Mouse (Mus musculus) liver, embryonic 11.5 days (tissue): ENCODE measurements around the gene Slc16a14. TPM values are rescaled to one million over a fixed set of nuclear protein-coding genes. Genes with fewer than 3 reads are reported as not detected.
"Not testable (repeated sequence)": the region's sequence is repeated elsewhere in the genome, so short reads cannot be mapped to it uniquely, and the experiment has no call there.

Experiments used
- ATAC-seq: fragments of 200-750 bp; cut with Nextera tagmentation; replicated peaks from 2 replicates; pipeline ENCODE4 v1.8.0; 2017; ENCODE audit warnings: moderate number of reproducible peaks, mild to moderate bottlenecking, moderate TSS enrichment, moderate library complexity; ENCODE audit not compliant: low FRiP score
- DNase-seq: peaks from one replicate; pipeline ENCODE4 v3.0.0-alpha.2; 2017; ENCODE audit warnings: low spot score
- H3K27ac ChIP-seq: fragments of 300-500 bp; sonication (generic); 2 replicates; pipeline ENCODE4 v1.5.1; 2014; ENCODE audit warnings: mild to moderate bottlenecking, low read depth, low read length, control low read depth
- H3K27me3 ChIP-seq: fragments of 300-500 bp; sonication (generic); replicated peaks from 2 replicates; pipeline ENCODE4 v1.6.1; 2014; ENCODE audit warnings: low read length, mixed read lengths; ENCODE audit not compliant: control insufficient read depth, insufficient read depth
- H3K36me3 ChIP-seq: fragments of 300-500 bp; sonication (generic); 2 replicates; pipeline ENCODE4 v1.6.1; 2014; ENCODE audit warnings: mild to moderate bottlenecking, low read length, moderate library complexity, mixed read lengths; ENCODE audit not compliant: control insufficient read depth, insufficient read depth
- H3K4me1 ChIP-seq: fragments of 300-500 bp; sonication (generic); replicated peaks from 2 replicates; pipeline ENCODE4 v1.6.1; 2014; ENCODE audit warnings: low read length, mixed read lengths; ENCODE audit not compliant: control insufficient read depth, insufficient read depth
- H3K4me2 ChIP-seq: fragments of 300-500 bp; sonication (generic); 2 replicates; pipeline ENCODE4 v1.6.1; 2014; ENCODE audit warnings: mild to moderate bottlenecking, control low read depth, moderate library complexity
- H3K4me3 ChIP-seq: fragments of 300-500 bp; sonication (generic); 2 replicates; pipeline ENCODE4 v1.5.1; 2014; ENCODE audit warnings: low read depth, low read length, control low read depth
- H3K9ac ChIP-seq: fragments of 300-500 bp; sonication (generic); 2 replicates; pipeline ENCODE4 v1.6.1; 2014; ENCODE audit warnings: low read depth, low read length, control low read depth
- H3K9me3 ChIP-seq: fragments of 300-500 bp; sonication (generic); 2 replicates; pipeline ENCODE4 v1.6.1; 2016; ENCODE audit warnings: low read length, inconsistent platforms, mixed read lengths; ENCODE audit not compliant: control insufficient read depth
- WGBS: fragments of 180-500 bp; shearing (Covaris S2); extraction: QIAGEN DNeasy Blood & Tissue Kit; methylation state at CpG from one replicate; pipeline ENCODE4 v1.1.7; 2014; 5-methylcytosine and 5-hydroxymethylcytosine counted together
- polyA plus RNA-seq: library from polyadenylated mRNA; unstranded; fragments of >200 nt; fragmentation: Nextera tagmentation; extraction: Ambion mirVana; gene quantifications from 2 replicates; pipeline ENCODE4 v1.2.1, GENCODE M21; 2014

Slc16a14 gene
- polyA plus RNA-seq: 0.08 TPM in 1 of 2 replicates, not detected in the other

DNA sequence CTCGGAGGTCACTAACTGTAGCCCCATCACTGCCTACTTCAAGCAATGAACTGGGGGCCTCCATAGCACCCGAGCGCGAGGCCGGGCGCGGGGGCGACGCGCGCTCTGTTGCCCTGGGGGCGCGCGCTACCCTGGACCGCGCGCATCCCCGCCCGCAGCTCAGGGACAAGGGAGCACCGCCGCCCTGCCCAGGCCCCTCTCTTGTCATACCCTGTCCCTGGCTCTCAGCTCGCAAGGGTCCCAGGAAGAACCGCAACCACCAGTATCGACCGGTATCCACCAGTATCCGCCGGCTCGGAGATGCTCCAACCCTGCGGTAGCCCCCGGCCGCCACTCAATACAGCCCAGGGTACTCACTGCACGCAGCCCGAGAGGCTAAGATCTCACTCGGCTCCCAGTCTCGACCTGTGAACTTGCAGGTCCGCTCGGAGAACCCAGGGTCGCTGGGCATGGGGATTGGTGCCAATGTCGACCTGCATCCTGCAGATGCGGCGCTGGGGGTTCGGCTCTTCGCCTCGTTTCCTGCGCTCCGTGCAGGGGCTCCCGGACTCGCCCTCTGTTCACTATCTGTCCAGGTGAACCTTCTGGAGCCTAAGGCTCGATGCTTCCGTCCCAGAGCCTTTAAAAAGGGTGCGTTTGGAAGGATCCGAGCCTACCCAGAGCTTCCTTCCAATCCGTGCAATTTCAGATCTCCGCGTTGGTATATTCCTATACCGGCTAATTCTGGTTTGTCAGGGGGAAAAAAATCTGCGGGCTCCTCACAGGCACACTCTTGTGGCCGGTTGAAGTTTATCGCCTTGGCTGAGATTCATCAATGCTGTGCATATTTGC lies at the start of gene Slc16a14:
TSS of gene Slc16a14 (minus strand) at position 632 of the 831 bp plus-strand sequence.
- Histone ChIP-seq H3K4me2 (peak within 1 kb of the TSS; percentile 78), H3K4me3 (peak within 1 kb of the TSS; percentile 46)
- ATAC-seq: peak; percentile 35; the same call in 1 of the 2 replicates

DNA sequence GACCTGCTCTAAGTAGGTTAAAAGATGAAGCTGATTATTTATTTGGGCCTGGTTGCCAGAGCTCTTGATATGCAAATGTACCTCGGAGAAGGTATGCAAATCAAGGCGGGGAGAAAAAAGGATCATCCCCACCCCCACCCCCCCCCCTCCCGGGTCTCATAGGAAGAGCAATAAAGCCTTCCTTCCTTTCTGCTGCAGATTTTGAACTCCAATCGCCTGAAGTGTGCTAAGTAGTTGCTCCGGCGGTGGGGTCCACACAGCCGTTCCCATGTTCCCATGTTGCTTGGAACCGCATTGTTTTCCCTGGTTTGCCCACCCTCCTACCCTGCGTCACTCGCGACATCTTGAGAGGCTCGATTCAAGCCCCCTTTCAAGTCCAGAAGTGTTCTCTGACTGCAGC lies 26.8 kb upstream of the Slc16a14 start:
- 20% methylated on average over 12 of the region's 12 CpGs for WGBS

More for the DNA sequence above, at the start of gene Slc16a14:
- Histone ChIP-seq H3K27ac (no peak within 1 kb of the TSS), H3K4me1 (no peaks in the 10 kb centered on the region), H3K27me3 (peaks cover 28% of the 10 kb centered on the region), H3K9ac (no peak within 1 kb of the TSS), H3K36me3 (no peaks in the 10 kb centered on the region), H3K9me3 (no peaks in the 10 kb centered on the region)
- DNase-seq: peak; percentile 46
- WGBS: 2% methylated on average over 59 of the region's 59 CpGs

DNA sequence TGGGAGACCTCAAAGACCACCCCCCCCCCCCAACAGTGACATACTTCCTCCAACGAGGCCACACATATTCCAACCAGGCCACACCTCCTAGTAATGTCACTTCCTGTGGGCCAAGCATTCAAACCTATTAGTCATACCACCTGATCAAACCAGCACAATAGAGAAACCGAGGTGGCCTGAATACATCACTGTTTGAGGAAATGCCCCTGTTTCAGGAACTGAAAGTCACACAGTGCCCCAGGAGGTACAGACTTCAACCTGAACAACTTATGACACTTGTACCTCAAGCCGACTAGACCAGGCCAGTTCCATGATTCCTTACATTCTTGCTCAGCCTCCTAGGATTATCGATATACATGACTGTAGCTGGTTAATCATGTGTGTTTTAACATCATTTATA lies 22.8 kb upstream of the Slc16a14 start:
- not testable (repeated sequence) for DNase-seq, H3K4me2 ChIP-seq, ATAC-seq, H3K27ac ChIP-seq, H3K4me3 ChIP-seq, H3K36me3 ChIP-seq, H3K27me3 ChIP-seq, H3K4me1 ChIP-seq, H3K9ac ChIP-seq, H3K9me3 ChIP-seq
- WGBS: 75% methylated on average over 4 of the region's 4 CpGs

More for the DNA sequence above, 26.8 kb upstream of the Slc16a14 start:
- not testable (repeated sequence) for H3K27ac ChIP-seq, H3K4me2 ChIP-seq, H3K4me1 ChIP-seq, H3K9me3 ChIP-seq, H3K27me3 ChIP-seq, ATAC-seq, H3K4me3 ChIP-seq, DNase-seq, H3K36me3 ChIP-seq, H3K9ac ChIP-seq

DNA sequence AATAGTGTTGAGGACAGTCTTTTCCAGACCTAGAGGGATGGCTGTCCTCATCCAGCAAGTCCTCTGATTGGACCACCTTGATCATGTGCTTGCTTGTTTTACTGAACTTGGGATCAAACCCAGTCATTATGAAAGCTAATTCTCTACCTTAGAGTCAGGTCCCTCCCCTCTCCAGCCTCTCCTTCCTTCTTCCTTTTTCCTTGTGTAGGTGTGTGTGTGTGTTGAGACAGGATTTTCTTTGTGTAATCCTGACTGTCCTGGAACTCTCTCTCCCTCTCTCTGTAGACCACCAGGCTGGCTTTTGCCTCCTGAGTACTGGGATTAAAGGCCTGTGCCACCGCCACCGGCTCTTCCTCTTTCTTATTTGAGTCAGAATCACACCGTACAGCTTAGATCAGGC lies 21.8 kb upstream of the Slc16a14 start:
- not testable (repeated sequence) for ATAC-seq, H3K36me3 ChIP-seq, H3K4me1 ChIP-seq, H3K27ac ChIP-seq, H3K9ac ChIP-seq, H3K4me2 ChIP-seq, H3K4me3 ChIP-seq, H3K27me3 ChIP-seq, H3K9me3 ChIP-seq, DNase-seq
- WGBS: 89% methylated on average over 3 of the region's 3 CpGs

DNA sequence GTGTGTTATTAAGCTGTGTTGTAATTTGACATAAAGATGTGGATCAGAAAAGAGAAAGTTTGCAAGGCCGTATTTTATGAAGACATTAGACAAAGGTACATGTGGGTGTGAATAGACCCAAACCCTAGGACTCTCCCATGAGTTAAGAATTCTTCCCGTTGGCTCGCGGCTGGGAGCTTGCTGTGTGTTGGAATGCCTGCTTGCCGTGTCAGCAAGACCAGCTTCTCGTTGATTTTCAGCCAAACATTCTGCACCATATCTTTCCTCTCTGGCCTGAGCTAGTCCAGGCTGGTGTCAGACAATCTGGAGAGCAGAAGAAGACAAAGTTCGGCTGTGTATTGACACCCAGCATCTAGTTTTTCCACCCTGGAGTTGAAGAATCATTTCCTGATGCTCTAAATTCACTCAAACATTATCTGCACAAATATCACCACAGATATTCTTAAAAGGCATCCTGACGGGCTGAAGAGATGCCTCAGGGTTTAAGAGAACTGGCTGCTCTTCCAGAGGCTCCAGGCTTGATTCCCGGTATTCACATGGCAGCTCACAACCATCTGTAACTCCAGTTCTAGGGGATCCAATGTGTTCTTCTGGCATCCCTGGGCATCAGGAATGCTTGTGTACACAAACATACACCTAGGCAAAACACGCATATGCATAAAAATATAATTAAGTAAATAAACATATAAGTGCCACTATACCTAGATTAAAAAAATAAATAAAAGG lies 17.7 kb upstream of the Slc16a14 start:
- no peaks in the 10 kb centered on the region for H3K27me3 ChIP-seq

DNA sequence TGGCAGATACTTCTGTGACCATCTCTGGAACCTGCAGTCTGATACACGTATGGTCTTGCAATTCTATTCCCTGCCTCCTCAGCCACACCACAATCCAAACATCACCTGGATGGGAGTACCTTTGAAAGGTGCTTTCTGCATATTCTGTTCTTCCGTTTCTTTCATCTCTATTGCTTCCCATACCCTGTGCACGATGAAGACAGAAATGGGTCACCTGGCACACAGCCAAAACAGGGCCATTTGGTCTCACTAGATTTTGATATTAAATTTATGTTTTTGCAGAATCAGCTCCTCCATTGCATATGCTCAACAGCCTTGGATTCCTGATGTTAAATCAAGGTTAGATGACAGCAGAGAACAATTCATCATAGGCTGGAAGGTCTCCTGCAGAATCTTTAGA lies 16.6 kb upstream of the Slc16a14 start:
- Histone ChIP-seq H3K36me3 (no peaks in the 10 kb centered on the region), H3K9me3 (peaks cover under 1% of the 10 kb centered on the region; the same call in 1 of the 2 replicates)

More for the DNA sequence above, 17.7 kb upstream of the Slc16a14 start:
- Histone ChIP-seq H3K4me2 (no peak overlapping the region), H3K9ac (no peak overlapping the region), H3K4me1 (no peaks in the 10 kb centered on the region), H3K36me3 (no peaks in the 10 kb centered on the region), H3K4me3 (no peak overlapping the region), H3K27ac (no peak overlapping the region), H3K9me3 (peaks cover 4% of the 10 kb centered on the region; the same call in 1 of the 2 replicates)
- no peak for ATAC-seq
- DNase-seq: no peak
- 77% methylated on average over 10 of the region's 10 CpGs for WGBS

DNA sequence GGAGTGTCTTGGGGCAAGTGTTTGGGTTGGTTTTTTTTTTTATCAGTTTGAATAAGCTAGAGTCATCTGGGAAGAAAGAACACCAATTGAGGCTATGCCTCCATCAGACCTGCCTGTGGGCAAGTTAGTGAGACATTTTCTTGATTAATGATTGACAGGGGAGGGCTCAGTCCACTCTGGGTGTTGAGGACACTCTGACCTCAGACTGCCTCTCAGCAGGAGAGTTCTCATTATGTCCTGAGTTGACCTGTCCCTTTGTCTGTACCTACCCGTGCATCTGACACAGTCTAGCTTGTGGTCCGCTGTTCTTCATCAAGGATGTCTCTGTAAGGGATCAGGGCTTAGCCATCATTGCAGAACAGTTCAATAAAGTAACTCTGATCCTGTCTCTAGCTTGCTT lies 12.5 kb upstream of the Slc16a14 start:
- Histone ChIP-seq H3K4me1 (no peaks in the 10 kb centered on the region), H3K27ac (no peak overlapping the region), H3K9ac (no peak overlapping the region), H3K4me2 (no peak overlapping the region), H3K9me3 (no peaks in the 10 kb centered on the region), H3K4me3 (no peak overlapping the region), H3K27me3 (no peaks in the 10 kb centered on the region), H3K36me3 (no peaks in the 10 kb centered on the region)
- 68% methylated on average over 2 of the region's 2 CpGs for WGBS
- ATAC-seq (no peak), DNase-seq (no peak)

More for the DNA sequence above, 16.6 kb upstream of the Slc16a14 start:
- DNase-seq: no peak
- Histone ChIP-seq H3K4me3 (no peak overlapping the region), H3K4me2 (no peak overlapping the region), H3K4me1 (no peaks in the 10 kb centered on the region), H3K9ac (no peak overlapping the region), H3K27me3 (no peaks in the 10 kb centered on the region), H3K27ac (no peak overlapping the region)
- WGBS: 83% methylated on average over 3 of the region's 3 CpGs
- no peak for ATAC-seq

DNA sequence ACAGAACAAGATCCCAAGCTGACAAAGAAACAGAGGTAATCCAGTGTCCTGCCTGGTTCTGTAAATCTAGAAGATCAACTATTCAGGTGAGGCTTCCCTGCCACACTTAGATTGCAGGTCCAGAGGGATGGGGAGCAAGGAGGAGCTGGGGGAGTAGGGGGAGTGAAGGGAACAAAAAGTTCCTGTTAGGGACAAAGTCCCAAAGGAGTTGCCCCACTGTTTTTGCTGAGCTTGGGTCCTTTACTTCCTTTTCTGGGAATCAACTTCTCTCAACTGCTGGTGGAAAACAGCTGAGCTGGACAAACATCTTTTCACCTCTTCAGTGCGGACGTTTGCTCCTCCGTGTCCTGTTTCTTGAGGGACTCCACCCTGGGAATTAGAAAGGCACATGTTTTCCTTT lies 11.0 kb upstream of the Slc16a14 start:
- no peaks in the 10 kb centered on the region for H3K4me1 ChIP-seq
- no peak overlapping the region for H3K9ac ChIP-seq
- no peaks in the 10 kb centered on the region for H3K36me3 ChIP-seq
- ATAC-seq (no peak), DNase-seq (no peak)
- no peaks in the 10 kb centered on the region for H3K27me3 ChIP-seq
- H3K4me3 ChIP-seq: no peak overlapping the region
- WGBS: 77% methylated on average over 3 of the region's 3 CpGs
- no peaks in the 10 kb centered on the region for H3K9me3 ChIP-seq
- no peak overlapping the region for H3K4me2 ChIP-seq
- no peak overlapping the region for H3K27ac ChIP-seq
